Mouse (Mus musculus) limb, embryonic 14.5 days (tissue): Measurements from ENCODE around the gene Brd3. TPM values are rescaled to one million over a fixed set of nuclear protein-coding genes. Genes with fewer than 3 reads are reported as not detected.

Experiments
- ATAC-seq: fragments of 200-750 bp; cut with Nextera tagmentation; 2 replicates; pipeline ENCODE4 v1.8.0; 2017; ENCODE audit warnings: low read depth, moderate number of reproducible peaks, moderate TSS enrichment; ENCODE audit not compliant: low FRiP score
- DNase-seq: peaks from one replicate; pipeline ENCODE4 v3.0.0-alpha.2; 2015; ENCODE audit warnings: low spot score
- H3K27ac ChIP-seq: fragments of 300-500 bp; sonication (generic); replicated peaks from 2 replicates; pipeline ENCODE4 v1.5.1; 2014; ENCODE audit warnings: low read depth, mild to moderate bottlenecking, low read length, moderate library complexity, mixed read lengths
- H3K27me3 ChIP-seq: fragments of 300-500 bp; sonication (generic); 2 replicates; pipeline ENCODE4 v1.6.1; 2014; ENCODE audit warnings: low read length, mixed read lengths; ENCODE audit not compliant: control insufficient read depth, insufficient read depth
- H3K36me3 ChIP-seq: fragments of 300-500 bp; sonication (generic); 2 replicates; pipeline ENCODE4 v1.6.1; 2014; ENCODE audit warnings: mild to moderate bottlenecking, low read length, moderate library complexity, mixed read lengths; ENCODE audit not compliant: control insufficient read depth, insufficient read depth
- H3K4me1 ChIP-seq: fragments of 300-500 bp; sonication (generic); 2 replicates; pipeline ENCODE4 v1.6.1; 2014; ENCODE audit warnings: antibody characterized with exemption, low read length, mixed read lengths; ENCODE audit not compliant: control insufficient read depth, insufficient read depth
- H3K4me2 ChIP-seq: fragments of 300-500 bp; sonication (generic); replicated peaks from 2 replicates; pipeline ENCODE4 v1.6.1; 2014; ENCODE audit warnings: low read depth, mild to moderate bottlenecking, low read length, moderate library complexity; ENCODE audit not compliant: severe bottlenecking
- H3K4me3 ChIP-seq: fragments of 300-500 bp; sonication (generic); replicated peaks from 2 replicates; pipeline ENCODE4 v1.5.1; 2014; ENCODE audit warnings: low read length
- H3K9ac ChIP-seq: fragments of 300-500 bp; sonication (generic); 2 replicates; pipeline ENCODE4 v1.6.1; 2014; ENCODE audit warnings: mild to moderate bottlenecking, low read depth, low read length, moderate library complexity; ENCODE audit not compliant: severe bottlenecking
- H3K9me3 ChIP-seq: fragments of 300-500 bp; sonication (generic); 2 replicates; pipeline ENCODE4 v1.6.1; 2016; ENCODE audit warnings: low read length; ENCODE audit not compliant: control insufficient read depth
- POLR2A ChIP-seq: fragments of 200-500 bp; IDR thresholded peaks from 2 replicates; pipeline ENCODE4 v1.8.0; 2012; ENCODE audit warnings: inconsistent platforms, mild to moderate bottlenecking, moderate library complexity, borderline replicate concordance; ENCODE audit not compliant: insufficient read depth, insufficient read length; ENCODE audit errors: extremely low read depth
- WGBS: fragments of 180-500 bp; shearing (Covaris S2); extraction: QIAGEN DNeasy Blood & Tissue Kit; methylation state at CpG from one replicate; pipeline ENCODE4 v1.1.7; 2014; 5-methylcytosine and 5-hydroxymethylcytosine counted together
- polyA plus RNA-seq, 2 experiments: library from polyadenylated mRNA; depleted of rRNA in 1 of 2; stranded (reverse) in 1 of 2; unstranded in 1 of 2; fragments of >200 nt; fragmentation: Nextera tagmentation in 1 of 2; extraction: Ambion mirVana in 1 of 2; gene quantifications; 2 replicates each; pipeline versions ENCODE4 v1.2.1 to v1.2.3; 2012 to 2014

The Brd3 gene
- polyA plus RNA-seq, 2 experiments: 75.5 to 155 TPM

- TF ChIP-seq POLR2A: no peak
- Histone ChIP-seq H3K27ac (no peak overlapping the region), H3K27me3 (no peaks in the 10 kb centered on the region), H3K4me1 (peaks cover 17% of the 10 kb centered on the region), H3K36me3 (peaks cover 30% of the 10 kb centered on the region), H3K4me2 (peak overlapping the region; percentile 88), H3K9me3 (no peaks in the 10 kb centered on the region), H3K4me3 (peak overlapping the region; percentile 93), H3K9ac (peak overlapping the region; percentile 93)
- WGBS: 15% methylated on average over 1 of the region's 1 CpGs
- ATAC-seq: no peak
- no peak for DNase-seq
Observed at GRCm38 (mm10) chr2:27516289-27516688, 8.8 kb upstream of the Brd3 start.

DNA sequence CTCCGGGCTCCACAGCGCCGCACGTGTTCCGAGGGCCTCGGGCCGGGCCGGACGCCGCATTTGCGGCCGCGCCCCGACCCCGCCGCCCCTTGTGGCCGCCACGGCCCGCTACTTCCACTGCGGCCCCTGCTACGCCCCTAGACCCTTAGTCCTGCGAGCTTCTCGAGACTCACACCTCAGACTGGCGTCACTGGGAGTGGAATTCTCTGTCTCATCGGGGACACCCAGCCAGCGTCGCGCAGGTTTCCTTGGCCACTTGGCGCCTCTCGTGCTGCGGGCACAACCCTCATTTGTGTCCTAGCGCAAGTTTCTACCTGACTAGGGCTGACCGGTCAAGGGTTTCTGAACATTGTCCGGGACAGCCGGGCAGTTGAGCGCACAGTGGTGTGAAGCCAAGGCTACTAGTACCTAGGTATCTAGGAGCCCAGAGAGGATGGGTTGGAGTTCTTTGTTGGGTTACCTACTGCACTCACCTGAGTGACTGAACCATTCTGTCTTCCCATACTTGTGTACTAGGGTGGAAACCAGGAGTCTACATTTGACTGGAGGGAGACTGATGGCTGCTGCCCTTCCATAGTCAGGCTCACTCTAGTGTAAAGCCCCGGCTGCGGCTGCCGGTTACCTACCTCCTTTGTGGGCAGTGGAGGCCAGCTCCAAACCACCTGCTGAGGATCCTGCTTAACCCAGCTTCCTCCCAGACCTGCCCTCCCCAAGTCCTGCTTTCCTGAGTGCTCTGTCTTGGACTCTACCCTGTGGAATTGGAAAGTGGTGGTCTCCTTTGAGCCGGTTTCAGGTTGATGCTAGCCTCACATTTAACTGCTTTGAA is 8.1 kb upstream of the Brd3 start:
- Histone ChIP-seq H3K4me3 (peak overlapping the region; percentile 93), H3K27me3 (no peaks in the 10 kb centered on the region), H3K9ac (peak overlapping the region; percentile 93), H3K27ac (peak overlapping the region; percentile 90), H3K4me2 (peak overlapping the region; percentile 88), H3K9me3 (no peaks in the 10 kb centered on the region), H3K36me3 (peaks cover 23% of the 10 kb centered on the region), H3K4me1 (peaks cover 17% of the 10 kb centered on the region)
- WGBS: under 1% methylated on average over 36 of the region's 40 CpGs
- DNase-seq: no peak
- peak; percentile 25 for ATAC-seq
- TF ChIP-seq POLR2A: no peak

DNA sequence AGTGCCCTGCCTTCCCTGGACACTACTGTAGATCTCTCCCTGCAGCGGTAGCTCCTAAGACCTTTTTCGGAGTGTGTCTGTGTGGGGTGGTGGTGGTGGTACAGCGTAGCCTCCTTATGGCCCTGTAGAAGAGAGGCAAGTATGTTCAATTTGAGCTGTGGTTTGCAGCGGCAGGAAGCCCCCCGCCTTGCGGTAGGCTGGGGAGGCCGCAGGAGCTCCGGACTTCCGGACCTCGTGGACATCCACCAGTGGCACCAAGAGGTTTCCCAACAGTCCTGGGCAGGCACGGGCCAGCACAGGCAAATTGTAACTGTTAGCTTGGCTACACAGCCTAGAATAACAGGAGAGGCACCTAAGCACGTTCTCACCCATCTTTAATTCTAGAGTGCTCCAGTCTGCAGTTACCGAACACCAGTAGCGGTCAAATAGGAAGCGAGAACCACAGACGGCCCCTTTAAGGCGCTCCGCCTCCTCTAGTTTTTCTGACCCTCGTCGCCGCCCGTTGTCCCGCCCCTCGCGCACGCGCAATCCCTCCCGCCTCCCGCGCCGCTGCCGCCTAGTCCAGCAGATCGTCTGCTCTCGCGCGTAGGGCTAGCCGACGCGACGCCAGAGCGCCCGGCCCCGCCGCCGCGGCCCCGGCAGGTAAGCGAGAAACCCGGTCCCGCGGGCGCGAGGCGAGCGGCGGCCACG is 7.3 kb upstream of the Brd3 start, which contains the start of gene Wdr5:
Wdr5 (plus strand) TSS at position 519 of the 690 bp plus-strand sequence.
- Histone ChIP-seq H3K4me1 (peaks cover 17% of the 10 kb centered on the region), H3K36me3 (peaks cover 15% of the 10 kb centered on the region), H3K27me3 (no peaks in the 10 kb centered on the region), H3K4me2 (peak within 1 kb of the TSS; percentile 88), H3K4me3 (peak within 1 kb of the TSS; percentile 93), H3K9me3 (no peaks in the 10 kb centered on the region), H3K27ac (peak within 1 kb of the TSS; percentile 90), H3K9ac (peak within 1 kb of the TSS; percentile 93)
- ATAC-seq (peak; percentile 93), DNase-seq (peak; percentile 94)
- under 1% methylated on average over 44 of the region's 57 CpGs for WGBS
- peak; percentile 33; the same call in 1 of the 2 replicates for TF ChIP-seq POLR2A

DNA sequence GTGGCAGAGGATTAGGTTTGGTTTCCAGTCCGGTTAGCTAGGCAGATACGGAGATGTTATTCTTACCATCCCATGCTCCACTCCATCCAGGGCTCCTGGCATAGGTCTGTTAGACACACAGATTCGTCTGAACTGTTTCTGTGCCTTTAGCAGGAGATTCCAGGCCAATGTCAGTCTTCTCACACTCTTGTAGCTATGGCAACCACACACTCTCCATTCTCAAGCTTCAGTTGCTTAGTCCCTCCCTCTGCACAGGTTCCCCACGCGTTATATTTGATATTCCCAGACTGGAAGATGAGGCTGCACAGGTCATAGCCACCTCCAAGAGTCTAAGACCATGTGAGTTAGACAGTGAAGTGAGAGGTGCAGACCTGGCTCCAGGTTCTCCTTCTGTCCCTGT is 6.4 kb upstream of the Brd3 start:
- Histone ChIP-seq H3K27me3 (no peaks in the 10 kb centered on the region), H3K4me1 (peaks cover 17% of the 10 kb centered on the region), H3K4me3 (peak overlapping the region; percentile 93), H3K27ac (peak overlapping the region; percentile 90), H3K4me2 (peak overlapping the region; percentile 88), H3K9me3 (no peaks in the 10 kb centered on the region), H3K36me3 (peaks cover 7% of the 10 kb centered on the region), H3K9ac (peak overlapping the region; percentile 93; the same call in 1 of the 2 replicates)
- no peak for TF ChIP-seq POLR2A
- ATAC-seq (no peak), DNase-seq (no peak)
- WGBS: 67% methylated on average over 5 of the region's 5 CpGs

DNA sequence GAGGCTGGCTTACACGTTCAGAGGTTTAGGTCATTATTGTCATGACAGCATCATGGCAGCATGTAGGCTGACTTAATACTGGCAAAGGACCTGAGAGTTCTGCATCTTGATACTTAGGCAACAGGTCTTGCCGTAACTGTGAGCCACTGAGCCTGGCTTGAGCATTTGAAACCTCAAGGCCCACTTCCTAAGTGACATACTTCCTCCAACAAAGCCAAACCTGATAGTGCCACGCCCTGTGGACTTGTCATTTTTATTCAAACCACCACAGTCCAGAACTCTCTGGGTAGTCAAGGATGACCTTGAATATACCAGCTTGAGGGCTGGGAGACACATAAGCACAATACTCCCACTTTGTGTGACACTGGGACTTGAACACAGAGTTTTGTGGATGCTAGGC is 5.4 kb upstream of the Brd3 start:
- Histone ChIP-seq H3K4me1 (peaks cover 17% of the 10 kb centered on the region), H3K4me2 (no peak overlapping the region), H3K27ac (no peak overlapping the region), H3K9me3 (no peaks in the 10 kb centered on the region), H3K4me3 (no peak overlapping the region), H3K9ac (no peak overlapping the region), H3K36me3 (no peaks in the 10 kb centered on the region), H3K27me3 (no peaks in the 10 kb centered on the region)
- TF ChIP-seq POLR2A: no peak
- ATAC-seq (no peak), DNase-seq (no peak)
- 91% methylated on average over 3 of the region's 3 CpGs for whole genome bisulfite sequencing
